Mouse (Mus musculus) A20 (cell line): ENCODE data around the gene L1cam.

Experiments used
- DNase-seq: peaks from one replicate; pipeline ENCODE4 v3.0.0-alpha.2; 2011; ENCODE audit warnings: low read depth, low spot score

Gene L1cam

DNA sequence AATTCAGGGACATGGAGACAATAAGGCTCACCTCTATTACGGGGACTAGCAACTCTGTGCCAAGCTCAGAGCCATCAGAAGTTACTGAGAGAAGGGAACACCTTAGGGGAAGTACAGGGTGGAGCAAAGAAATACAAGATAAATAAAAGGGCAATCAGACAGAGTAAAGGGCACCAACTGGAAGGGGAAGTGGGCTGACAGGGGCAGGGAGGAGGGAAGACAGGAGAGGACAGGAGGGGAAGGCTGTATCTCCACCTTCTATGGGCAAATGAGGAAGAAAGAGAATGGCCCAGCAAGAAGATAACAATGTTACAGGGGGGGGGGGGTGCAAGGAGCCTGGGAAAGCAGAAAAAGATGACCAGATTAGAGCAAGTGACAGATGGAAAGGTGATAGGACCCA, 18.9 kb downstream of the L1cam start:
- DNase-seq = no peak

DNA sequence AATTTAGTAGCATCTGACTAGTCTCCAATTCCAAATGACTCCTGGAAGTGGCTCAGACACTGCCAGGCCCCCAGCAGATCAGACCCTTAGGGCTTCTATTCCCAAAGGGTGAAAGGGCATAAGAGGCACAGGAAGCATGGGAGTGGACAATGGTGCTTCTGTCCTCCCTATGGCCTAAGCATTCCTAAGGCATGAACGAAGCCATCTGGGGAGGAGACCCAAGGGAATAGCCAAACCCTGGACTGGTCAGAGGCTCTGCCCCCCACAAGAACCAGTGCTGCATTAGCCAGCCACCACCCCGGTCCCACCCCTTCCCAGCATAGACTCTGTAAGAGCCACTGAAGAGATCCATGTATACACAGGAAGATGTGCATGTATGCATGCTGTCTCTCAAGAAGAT, 20.0 kb downstream of the L1cam start:
- no peak for DNase-seq

DNA sequence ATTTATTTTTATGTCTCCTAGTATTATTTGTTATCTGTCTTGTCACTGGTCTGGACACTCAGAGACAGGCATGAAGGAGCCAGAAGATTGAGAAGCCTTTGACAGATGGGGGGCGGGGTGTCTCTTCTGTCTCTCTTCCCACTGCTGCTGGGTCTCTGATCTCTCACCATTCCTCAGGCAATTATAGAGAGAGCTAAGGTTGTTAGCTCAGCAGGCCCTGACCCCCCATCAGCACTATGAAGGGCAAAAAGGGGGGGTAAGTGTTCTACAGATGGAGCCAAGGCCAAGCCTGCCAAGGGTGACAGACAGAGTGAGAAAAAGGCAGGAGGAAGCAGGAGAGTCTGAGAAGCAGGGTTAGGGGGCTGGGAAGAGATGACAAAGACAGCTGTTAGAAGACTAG, 23.9 kb downstream of the L1cam start:
- DNase-seq = no peak

DNA sequence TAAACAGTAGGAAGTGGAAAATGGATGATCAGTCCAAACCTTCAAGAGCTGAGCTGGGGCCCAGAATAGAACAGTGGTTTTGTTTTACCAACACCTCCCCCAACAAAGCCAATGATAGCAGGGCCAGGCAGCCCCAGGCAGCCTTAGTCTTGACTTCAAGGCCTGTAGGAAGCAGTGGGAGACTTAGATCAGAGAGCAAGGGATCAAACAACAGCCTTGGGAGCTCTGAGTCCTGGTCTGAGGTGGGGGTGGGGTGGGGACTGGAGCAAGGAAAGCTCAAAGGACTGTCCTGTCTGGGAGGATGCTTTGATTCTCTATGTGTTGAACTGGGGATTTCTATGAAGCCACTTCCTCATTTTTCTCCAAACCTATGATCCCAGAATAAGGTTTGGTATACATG, 24.4 kb downstream of the L1cam start:
- DNase-seq = no peak

- DNase-seq = peak; percentile 21
Measured at GRCm38 (mm10) chrX:73869334-73869733, 26.6 kb downstream of the L1cam start.

GRCm38 (mm10) chrX:73867852-73868251, 28.1 kb downstream of the L1cam start:
- DNase-seq = no peak

GRCm38 (mm10) chrX:73867256-73867655, 28.6 kb downstream of the L1cam start:
- no peak for DNase-seq

DNA sequence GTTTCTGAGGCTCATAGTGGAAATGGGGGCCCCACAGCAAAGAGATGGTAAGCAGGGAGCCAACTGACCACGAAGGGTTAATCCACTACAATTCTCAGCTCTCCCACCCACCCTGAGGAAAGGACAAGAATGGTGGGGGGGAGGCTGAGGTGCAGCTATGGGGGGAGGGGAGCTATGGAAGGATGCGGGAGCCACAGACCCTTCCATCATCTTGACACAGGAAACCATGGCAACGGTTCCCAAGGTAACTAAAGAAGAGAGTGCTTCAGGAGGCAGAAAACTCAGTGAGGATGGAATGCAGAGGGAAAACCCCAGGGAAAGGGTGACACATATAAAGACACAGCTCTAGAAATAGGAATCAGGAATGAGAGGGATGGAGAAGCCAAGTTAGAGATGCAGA, 31.2 kb downstream of the L1cam start:
- no peak for DNase-seq

- DNase-seq = no peak
Measured at GRCm38 (mm10) chrX:73855087-73855408, 40.9 kb downstream of the L1cam start.

DNA sequence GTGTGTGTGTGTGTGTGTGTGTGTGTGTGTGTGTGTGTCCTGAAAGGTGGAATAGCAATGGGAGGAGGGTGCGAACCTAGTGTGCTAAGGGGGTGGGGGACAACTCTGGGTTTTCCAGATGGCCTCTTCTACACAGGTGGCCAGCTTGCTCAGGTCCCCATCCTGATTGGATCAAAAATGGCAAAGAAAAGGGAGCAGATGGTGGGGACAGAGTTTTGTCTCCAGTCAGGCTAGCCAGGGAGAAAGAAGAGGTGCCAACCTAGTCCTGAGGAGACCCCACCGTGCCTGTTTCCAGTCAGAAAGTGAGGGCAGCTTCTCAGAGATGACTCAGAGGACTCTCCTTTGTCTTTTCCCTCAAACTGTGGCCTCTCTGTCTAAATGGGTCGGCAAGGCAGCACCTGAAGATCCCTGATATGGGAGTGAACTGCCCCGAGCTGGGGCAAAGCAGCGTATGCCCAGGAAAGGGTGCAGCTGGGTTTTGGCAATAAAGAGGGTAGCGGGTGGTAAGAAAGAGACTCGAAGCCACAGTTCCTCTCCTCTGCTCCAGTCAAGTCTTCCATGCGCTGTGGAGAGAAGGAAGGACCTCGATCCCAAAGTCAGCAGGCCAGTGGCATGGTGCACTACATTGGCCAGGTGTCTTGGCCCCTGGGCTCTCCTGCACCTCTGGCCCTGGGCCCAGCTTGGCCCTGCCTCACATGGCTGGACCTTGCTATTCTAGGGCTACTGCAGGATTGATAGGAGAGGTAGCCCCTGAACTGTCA, 41.4 kb downstream of the L1cam start:
- DNase-seq = no peak

- no peak for DNase-seq
Measured at GRCm38 (mm10) chrX:73836691-73837090, 59.2 kb downstream of the L1cam start.

GRCm38 (mm10) chrX:73835731-73836130, 60.2 kb downstream of the L1cam start:
- DNase-seq = no peak

- DNase-seq = peak; percentile 56
Measured at GRCm38 (mm10) chrX:73824185-73825151, 71.4 kb downstream of the L1cam start, which contains the start of gene Pdzd4. Pdzd4 (minus strand) TSS chrX:73824969.

DNA sequence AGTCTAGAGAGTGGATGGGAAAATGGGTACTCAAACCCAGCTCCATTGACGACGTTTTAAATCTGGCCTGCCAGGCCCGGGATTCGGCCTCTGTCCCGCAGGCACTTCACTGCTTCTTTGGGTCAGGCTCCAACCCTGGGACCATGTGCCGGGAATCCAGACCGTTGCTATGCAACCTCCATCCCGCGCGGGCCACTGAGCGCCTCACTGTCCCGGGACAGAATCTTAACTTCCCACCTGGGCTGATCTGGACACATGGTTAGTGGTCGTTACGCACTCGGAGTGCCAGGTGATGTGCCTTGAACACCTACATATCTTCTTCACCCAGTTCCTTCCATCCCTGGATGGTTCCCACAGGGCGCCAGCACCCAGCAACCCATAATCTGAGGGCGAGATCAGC, 72.2 kb downstream of the L1cam start:
- DNase-seq = no peak

DNA sequence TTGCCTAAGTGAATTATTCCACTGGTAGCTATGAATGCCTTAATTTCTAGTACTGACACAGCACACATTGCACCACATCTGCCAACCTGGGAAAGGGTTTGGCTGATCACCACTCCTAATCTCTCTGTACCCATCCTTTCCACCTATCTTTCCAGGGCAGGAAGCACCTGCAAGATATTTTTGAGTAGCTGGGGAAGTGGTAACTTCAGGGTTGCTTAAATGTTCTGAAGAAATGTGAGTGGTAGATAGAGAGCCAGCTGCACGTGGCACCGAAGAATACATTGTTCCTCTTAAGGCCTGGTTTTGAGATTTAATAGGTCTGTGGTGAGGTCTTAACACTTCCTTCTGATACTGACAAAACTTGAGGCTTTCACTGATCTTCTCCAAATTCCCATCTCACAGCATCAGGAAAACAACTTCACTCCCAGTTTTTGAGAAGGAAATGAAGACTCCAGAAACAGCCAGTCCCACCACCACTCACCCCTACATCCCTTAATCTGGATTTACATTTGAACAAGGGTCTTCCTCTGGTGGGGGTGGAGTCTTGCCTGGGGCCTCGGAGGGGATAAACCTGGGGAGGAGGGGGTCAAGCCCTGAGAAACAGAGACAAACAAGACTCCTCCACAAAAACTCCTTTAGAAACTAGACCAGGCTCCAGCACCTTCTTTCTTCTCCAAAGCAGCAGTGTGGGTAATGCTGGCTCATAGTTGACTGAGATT, 79.2 kb downstream of the L1cam start:
- DNase-seq = peak; percentile 33

GRCm38 (mm10) chrX:73815072-73815471, 80.8 kb downstream of the L1cam start:
- no peak for DNase-seq

- DNase-seq = no peak
Measured at GRCm38 (mm10) chrX:73805814-73806213, 90.1 kb downstream of the L1cam start.
